Mouse (Mus musculus) limb, embryonic 14.5 days (tissue): ENCODE measurements around the gene Chn1. TPM values are rescaled to one million over a fixed set of nuclear protein-coding genes. Genes with fewer than 3 reads are reported as not detected.
"Not testable (repeated sequence)": the region's sequence is repeated elsewhere in the genome, so short reads cannot be mapped to it uniquely, and the experiment has no call there.

Source experiments
- ATAC-seq: fragments of 200-750 bp; cut with Nextera tagmentation; 2 replicates; pipeline ENCODE4 v1.8.0; 2017; ENCODE audit warnings: low read depth, moderate number of reproducible peaks, moderate TSS enrichment; ENCODE audit not compliant: low FRiP score
- DNase-seq: peaks from one replicate; pipeline ENCODE4 v3.0.0-alpha.2; 2015; ENCODE audit warnings: low spot score
- H3K27ac ChIP-seq: fragments of 300-500 bp; sonication (generic); replicated peaks from 2 replicates; pipeline ENCODE4 v1.5.1; 2014; ENCODE audit warnings: low read depth, mild to moderate bottlenecking, low read length, moderate library complexity, mixed read lengths
- H3K27me3 ChIP-seq: fragments of 300-500 bp; sonication (generic); 2 replicates; pipeline ENCODE4 v1.6.1; 2014; ENCODE audit warnings: low read length, mixed read lengths; ENCODE audit not compliant: control insufficient read depth, insufficient read depth
- H3K36me3 ChIP-seq: fragments of 300-500 bp; sonication (generic); 2 replicates; pipeline ENCODE4 v1.6.1; 2014; ENCODE audit warnings: mild to moderate bottlenecking, low read length, moderate library complexity, mixed read lengths; ENCODE audit not compliant: control insufficient read depth, insufficient read depth
- H3K4me1 ChIP-seq: fragments of 300-500 bp; sonication (generic); 2 replicates; pipeline ENCODE4 v1.6.1; 2014; ENCODE audit warnings: antibody characterized with exemption, low read length, mixed read lengths; ENCODE audit not compliant: control insufficient read depth, insufficient read depth
- H3K4me2 ChIP-seq: fragments of 300-500 bp; sonication (generic); replicated peaks from 2 replicates; pipeline ENCODE4 v1.6.1; 2014; ENCODE audit warnings: low read depth, mild to moderate bottlenecking, low read length, moderate library complexity; ENCODE audit not compliant: severe bottlenecking
- H3K4me3 ChIP-seq: fragments of 300-500 bp; sonication (generic); replicated peaks from 2 replicates; pipeline ENCODE4 v1.5.1; 2014; ENCODE audit warnings: low read length
- H3K9ac ChIP-seq: fragments of 300-500 bp; sonication (generic); 2 replicates; pipeline ENCODE4 v1.6.1; 2014; ENCODE audit warnings: mild to moderate bottlenecking, low read depth, low read length, moderate library complexity; ENCODE audit not compliant: severe bottlenecking
- H3K9me3 ChIP-seq: fragments of 300-500 bp; sonication (generic); 2 replicates; pipeline ENCODE4 v1.6.1; 2016; ENCODE audit warnings: low read length; ENCODE audit not compliant: control insufficient read depth
- POLR2A ChIP-seq: fragments of 200-500 bp; IDR thresholded peaks from 2 replicates; pipeline ENCODE4 v1.8.0; 2012; ENCODE audit warnings: inconsistent platforms, mild to moderate bottlenecking, moderate library complexity, borderline replicate concordance; ENCODE audit not compliant: insufficient read depth, insufficient read length; ENCODE audit errors: extremely low read depth
- WGBS: fragments of 180-500 bp; shearing (Covaris S2); extraction: QIAGEN DNeasy Blood & Tissue Kit; methylation state at CpG from one replicate; pipeline ENCODE4 v1.1.7; 2014; 5-methylcytosine and 5-hydroxymethylcytosine counted together
- polyA plus RNA-seq, 2 experiments: library from polyadenylated mRNA; depleted of rRNA in 1 of 2; stranded (reverse) in 1 of 2; unstranded in 1 of 2; fragments of >200 nt; fragmentation: Nextera tagmentation in 1 of 2; extraction: Ambion mirVana in 1 of 2; gene quantifications; 2 replicates each; pipeline versions ENCODE4 v1.2.1 to v1.2.3; 2012 to 2014

Chn1 gene
- 47.8 and 52.8 TPM in 2 replicates for polyA plus RNA-seq (2012; rRNA removed)
- 29.3 and 34.8 TPM in 2 replicates for polyA plus RNA-seq (2014; fragmentation: Nextera tagmentation; extraction: Ambion mirVana)

DNA sequence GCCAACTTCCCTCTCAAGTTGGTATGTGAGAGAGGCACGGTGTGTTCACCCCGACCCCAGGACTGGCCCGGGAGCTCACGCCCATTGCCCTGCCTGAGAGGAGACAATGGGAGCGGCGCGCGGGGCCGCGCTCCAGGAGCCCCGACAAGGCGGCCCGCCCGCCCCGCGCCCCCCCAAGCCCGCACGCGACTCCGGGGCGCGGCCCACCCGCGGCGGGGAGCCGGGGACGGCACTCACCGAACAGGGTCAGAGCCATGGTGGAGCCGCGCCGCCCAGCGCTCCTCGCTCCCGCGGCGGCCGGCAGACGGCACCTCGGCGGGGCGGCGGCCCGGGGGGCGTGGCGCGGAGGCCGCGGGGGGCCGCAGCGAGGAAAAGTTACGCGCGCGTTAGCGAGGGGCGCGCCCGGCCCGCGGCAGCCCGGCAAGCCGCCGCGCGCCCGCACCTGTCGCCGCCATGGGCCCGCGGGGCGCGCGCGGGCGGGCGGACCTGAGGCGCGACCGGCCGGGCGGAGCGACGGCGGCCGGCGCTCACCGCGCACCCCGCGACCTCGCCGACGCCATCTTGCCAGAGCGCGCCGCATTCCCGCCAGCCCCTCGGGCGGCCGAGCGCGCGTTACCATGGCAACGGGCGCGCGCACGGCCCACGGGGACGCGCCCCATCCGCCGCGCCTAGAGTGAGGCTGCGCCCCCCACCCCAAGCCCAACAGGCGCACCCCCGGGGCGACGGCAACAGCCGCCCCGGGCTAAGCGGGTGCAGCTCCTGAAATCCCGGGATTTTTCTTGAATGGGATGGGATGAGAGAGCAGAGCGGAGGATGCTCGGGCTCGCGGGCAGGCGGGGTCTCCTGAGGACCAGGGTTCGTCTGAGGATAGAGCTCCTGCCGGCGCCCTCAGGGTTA, at the start of gene Chn1:
Chn1 (minus strand) TSS at position 561 of the 897 bp plus-strand sequence.
- Histone ChIP-seq H3K27me3 (no peaks in the 10 kb centered on the region), H3K4me3 (peak within 1 kb of the TSS; percentile 73), H3K36me3 (no peaks in the 10 kb centered on the region), H3K4me2 (peak within 1 kb of the TSS; percentile 84), H3K27ac (peak within 1 kb of the TSS; percentile 43; the same call in 1 of the 2 replicates), H3K9ac (peak within 1 kb of the TSS; percentile 84), H3K4me1 (0 out of 2 replicates have a peak, but pooled peaks cover 10% of the 10 kb centered on the region), H3K9me3 (no peaks in the 10 kb centered on the region)
- DNase-seq, result peak; percentile 58
- under 1% methylated on average over 52 of the region's 131 CpGs for WGBS
- peak; percentile 87 for ATAC-seq
- no peak for TF ChIP-seq POLR2A

GRCm38 (mm10) chr2:73818742-73819141, 43.6 kb upstream of the Chn1 start:
- no peaks in the 10 kb centered on the region for H3K9me3 ChIP-seq
- H3K4me3 ChIP-seq, result no peak overlapping the region
- no peak for DNase-seq
- no peak overlapping the region for H3K4me2 ChIP-seq
- peaks cover 40% of the 10 kb centered on the region for H3K36me3 ChIP-seq
- H3K27me3 ChIP-seq, result no peaks in the 10 kb centered on the region
- no peak for TF ChIP-seq POLR2A
- no peak for ATAC-seq
- H3K9ac ChIP-seq, result no peak overlapping the region
- no peaks in the 10 kb centered on the region for H3K4me1 ChIP-seq
- no peak overlapping the region for H3K27ac ChIP-seq
- WGBS, result 39% methylated on average over 4 of the region's 4 CpGs

DNA sequence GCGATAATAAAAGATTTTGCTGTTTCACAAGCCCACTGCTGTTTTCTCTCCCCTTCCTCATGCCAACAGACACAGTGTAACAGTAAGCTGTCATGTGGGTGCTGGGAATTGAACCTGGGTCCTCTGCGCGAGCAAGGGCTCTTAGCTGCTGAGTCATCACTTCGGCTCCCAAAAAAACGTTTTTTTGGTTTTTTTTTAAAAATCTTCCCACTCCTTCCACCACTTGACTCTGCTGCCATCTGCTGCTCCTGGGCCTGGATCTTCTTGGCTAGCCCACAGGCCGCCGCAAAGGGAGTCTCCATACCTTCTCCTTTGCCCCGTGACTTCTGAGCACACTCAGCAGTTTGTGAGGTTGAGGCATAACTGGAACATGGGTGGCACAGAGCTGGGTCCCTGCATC, 32.5 kb upstream of the Chn1 start:
- no peak for ATAC-seq
- 86% methylated on average over 8 of the region's 8 CpGs for WGBS
- H3K27me3 ChIP-seq, result no peaks in the 10 kb centered on the region
- no peak overlapping the region for H3K9ac ChIP-seq
- no peaks in the 10 kb centered on the region for H3K9me3 ChIP-seq
- no peaks in the 10 kb centered on the region for H3K36me3 ChIP-seq
- no peak for DNase-seq
- no peak overlapping the region for H3K4me2 ChIP-seq
- no peak overlapping the region for H3K27ac ChIP-seq
- TF ChIP-seq POLR2A, result no peak
- H3K4me1 ChIP-seq, result no peaks in the 10 kb centered on the region
- H3K4me3 ChIP-seq, result no peak overlapping the region

GRCm38 (mm10) chr2:73800127-73800526, 25.0 kb upstream of the Chn1 start:
- H3K4me1 ChIP-seq, ATAC-seq, H3K36me3 ChIP-seq, H3K27ac ChIP-seq, H3K4me2 ChIP-seq, H3K4me3 ChIP-seq, H3K27me3 ChIP-seq, H3K9ac ChIP-seq, DNase-seq, H3K9me3 ChIP-seq: not testable (repeated sequence)
- 88% methylated on average over 9 of the region's 9 CpGs for WGBS

DNA sequence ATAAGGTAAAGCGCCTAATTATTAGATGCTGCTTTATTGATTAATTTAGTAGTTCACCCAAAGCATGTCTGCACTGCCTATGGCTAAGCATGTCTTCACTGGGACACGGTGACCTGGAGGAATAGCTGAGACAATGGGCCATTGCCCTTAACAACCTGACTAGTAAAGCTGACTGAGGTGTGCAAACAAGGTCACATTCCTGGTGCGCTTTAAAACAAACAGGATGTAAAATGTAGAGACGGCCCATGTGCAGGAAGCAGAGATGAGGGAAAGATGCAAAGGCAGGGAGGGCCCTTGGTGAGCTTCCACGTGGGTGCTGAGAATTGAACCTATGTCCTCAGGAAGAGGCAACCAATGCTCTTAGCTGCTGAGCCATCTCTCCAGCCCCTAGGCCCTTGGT, 23.6 kb upstream of the Chn1 start:
- Histone ChIP-seq H3K36me3 (no peaks in the 10 kb centered on the region), H3K27me3 (no peaks in the 10 kb centered on the region), H3K4me2 (no peak overlapping the region), H3K4me1 (no peaks in the 10 kb centered on the region), H3K9me3 (peaks cover 3% of the 10 kb centered on the region; the same call in 1 of the 2 replicates), H3K27ac (no peak overlapping the region), H3K4me3 (no peak overlapping the region), H3K9ac (no peak overlapping the region)
- DNase-seq (no peak), ATAC-seq (no peak)
- WGBS, result 56% methylated on average over 5 of the region's 5 CpGs
- no peak for TF ChIP-seq POLR2A
